Mouse (Mus musculus): Measurements from ENCODE around the gene Rasgrp2.

The Rasgrp2 gene

DNA sequence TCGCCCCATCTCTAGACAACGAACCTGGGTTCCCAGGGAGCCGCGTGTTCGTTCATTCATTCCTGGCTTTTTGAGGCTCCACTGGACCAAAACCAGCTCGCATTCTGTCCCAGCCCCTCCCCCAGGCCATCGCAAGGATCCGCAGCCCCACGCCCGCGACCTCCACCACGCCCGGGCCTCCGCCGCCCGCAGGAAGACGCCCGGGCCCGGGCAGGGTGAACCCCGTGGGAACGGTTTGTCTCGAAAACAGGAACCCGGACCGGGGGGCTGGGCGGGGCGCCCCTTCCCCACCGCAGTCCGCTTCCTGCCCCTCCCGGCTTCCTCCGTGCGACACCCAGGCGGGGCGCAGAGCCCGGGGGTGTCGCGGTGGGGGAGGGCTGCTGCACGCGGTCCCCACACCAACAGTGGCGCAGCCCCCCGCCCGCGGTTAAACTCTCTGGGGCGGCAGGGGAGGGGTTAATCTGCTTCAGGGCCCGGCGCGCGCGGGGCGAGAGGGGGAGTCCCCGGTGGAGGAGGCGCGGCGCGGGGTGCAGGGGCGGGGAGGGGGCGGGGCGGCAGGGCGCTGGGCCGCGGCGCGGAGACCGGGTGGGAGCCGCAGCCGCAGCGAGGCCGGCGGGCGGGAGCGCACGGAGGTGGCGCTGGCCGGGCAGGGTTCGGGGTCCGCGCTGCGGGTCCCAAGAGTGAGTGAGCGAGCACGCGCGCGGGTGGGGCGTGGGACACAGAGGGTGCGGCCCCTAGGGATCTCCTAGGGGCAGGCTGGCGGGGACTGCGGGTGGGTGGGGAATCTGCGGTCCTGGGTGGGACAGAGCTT, at the start of gene Rasgrp2:
Gene Rasgrp2, plus strand, starts transcription at position 56 of the 811 bp plus-strand sequence.
- peak; percentile 34 for DNase-seq (ENCODE audit: extremely low spot score)

DNA sequence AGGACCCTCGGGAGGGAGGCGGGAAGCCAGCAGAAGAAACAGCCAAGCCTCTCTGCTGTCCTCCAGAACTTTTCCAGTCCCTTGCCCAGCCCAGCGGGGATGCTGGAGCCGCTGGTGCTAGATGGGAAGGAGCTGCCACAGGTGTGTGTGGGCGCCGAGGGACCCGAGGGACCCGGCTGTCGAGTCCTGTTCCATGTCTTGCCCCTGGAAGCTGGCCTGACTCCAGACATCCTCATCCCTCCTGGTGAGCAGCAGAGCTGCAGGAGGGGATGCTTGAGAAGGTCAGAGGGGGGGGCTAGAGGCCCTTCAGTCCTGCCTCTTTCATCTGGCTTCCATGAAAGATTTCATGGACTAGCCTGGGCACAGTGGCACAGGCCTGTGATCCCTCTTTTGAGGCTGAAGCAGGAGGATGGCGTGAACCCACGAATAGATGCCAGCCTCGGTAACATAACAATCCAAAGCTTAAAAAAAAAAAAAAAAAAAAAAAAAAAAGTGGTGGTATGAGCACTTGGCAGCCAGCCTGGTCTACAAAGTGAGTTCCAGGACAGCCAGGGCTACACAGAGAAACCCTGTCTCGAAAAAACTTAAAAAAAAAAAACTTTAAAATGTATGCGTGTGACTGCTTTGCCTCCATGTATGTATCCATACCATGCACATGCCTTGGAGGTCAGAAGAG, 47.6 kb upstream of the Rasgrp2 start:
- no peak for DNase-seq (ENCODE audit: extremely low spot score)

DNA sequence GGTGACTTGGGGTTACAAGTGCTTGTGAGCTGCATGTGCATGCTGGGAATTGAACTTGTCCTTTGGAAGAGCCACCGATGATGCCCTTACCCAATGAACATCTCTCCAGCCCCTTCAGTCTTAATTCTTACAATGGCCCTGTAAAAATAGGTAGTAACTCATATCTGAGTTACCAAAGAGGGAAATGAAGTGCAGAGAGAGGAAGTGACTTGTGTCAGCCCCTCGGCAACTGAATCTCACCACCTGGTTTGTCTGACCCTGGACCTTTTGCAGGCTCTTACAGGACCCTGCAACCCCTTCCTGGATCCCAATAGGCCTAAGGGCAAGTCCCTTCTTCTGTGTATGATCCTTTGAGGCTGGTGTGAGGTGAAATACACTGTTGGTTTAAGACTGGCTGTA, 47.0 kb upstream of the Rasgrp2 start:
- DNase-seq (ENCODE audit: extremely low spot score): no peak

DNA sequence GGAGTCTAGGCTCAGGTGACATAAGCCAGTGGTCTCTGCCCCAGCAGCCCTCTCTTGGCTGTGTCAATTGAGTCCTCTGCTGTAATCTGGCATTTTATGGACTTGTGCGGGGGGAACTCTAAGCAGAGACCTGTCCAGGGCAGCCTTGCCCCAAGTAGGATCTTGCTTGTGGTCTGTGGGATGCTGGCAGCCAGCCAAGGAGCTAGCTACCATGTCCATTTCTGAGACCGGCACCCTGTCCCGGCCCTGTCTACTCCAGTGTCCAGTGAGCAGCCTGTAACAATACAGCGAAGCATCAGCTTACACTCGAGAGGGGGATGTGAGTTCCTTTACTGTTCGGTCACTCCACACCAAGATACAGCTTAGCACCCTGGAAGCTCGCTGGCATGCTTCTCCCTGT, 45.1 kb upstream of the Rasgrp2 start:
- DNase-seq (ENCODE audit: extremely low spot score): no peak

DNA sequence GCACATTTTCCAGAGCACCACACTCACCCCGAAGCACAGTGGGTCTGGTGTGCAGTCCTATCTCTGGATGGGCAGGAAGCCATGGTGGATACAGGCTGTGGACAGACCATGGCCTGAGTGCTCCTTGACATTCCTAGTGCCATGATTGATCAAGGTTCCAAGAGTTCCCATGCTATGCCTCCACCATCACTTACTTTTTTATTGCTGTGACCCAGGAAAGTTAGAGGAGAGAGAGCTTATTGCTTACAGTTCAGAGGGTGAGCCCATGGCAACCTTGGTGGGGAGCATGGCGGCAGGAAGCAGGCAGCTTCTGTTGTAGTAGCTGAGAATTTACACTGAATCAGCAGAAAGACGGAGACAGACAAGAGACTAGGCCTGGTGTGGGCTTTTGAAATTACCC, 37.8 kb upstream of the Rasgrp2 start:
- no peak for DNase-seq (ENCODE audit: extremely low spot score)

DNA sequence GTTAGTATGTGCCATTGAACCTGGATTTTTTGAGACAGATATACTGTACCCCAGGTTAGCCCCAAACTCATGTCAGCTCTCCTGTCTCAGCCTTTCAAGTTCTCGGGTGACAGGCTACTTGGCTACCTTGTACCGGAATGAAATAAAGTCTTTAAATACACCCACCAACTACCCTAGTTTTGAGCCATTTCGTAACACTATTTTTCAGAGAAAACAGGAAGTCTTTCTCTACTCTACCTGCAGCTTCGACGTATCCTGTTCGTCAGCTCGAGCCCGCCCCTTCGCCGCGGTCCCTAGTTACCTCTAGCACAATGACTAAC, 36.1 kb upstream of the Rasgrp2 start:
- no peak for DNase-seq (ENCODE audit: extremely low spot score)

DNA sequence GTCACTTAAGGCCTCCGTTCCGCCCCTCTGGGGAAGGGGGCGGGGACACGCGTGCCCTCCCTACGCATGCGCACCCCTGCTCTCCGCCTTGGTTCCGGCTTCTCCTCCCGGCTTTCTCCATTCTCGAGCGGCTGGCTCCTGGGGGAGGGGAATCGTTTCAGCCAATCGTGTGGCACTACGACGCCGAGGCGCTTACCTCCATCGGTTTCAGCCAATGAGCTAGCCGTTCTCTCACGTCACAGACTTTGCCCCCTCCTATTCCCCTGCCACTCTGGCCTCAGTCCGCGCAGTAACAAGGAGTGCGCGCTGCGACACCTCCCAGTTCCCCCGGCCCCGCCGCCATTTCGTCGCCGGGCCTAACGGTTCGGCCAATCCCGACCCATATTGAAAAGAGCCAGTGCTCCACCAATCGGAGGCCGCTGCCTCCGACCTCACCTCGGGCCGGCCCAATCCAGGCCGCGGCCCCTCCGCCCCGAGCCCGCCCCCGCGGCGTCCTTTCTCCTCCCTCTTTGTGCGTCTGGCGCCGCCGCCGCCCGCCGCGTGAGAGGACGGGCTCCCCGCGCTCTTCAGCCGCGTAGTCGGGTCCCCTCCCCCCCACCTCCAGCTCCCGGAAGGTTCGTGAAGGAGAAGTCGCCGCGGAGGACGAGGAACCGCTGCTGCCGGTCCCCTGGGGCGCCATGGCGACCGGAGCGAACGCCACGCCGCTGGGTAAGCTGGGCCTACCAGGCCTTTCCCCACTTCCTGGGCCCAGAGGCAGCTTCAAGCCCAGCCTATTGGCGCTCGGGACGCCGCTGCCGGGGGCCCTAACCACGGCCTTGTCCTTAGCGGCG, 35.5 kb upstream of the Rasgrp2 start, which contains the start of gene Sf1:
Gene Sf1, plus strand, starts transcription at position 280 of the 830 bp plus-strand sequence.
- DNase-seq (ENCODE audit: extremely low spot score): peak; percentile 99

DNA sequence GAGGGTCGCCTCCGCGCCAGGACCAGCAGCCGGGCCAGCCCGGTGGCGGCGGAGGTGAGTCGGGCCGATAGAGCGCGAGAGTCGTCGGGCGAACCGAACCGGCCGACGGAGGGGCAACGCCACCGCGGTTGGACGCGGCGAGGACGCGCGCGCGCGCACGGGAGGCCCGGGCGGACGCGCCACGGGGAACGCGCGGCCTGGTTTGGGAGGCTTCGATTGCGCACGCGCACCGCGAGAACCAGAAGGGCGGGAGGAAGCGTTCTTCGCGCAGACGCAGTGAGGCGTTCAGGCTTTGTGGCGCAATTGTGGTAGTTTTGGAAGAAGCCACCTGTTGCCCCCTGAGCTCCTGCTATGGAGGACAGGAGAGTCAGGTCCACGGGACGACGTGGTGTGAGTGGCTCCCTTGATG, 34.8 kb upstream of the Rasgrp2 start:
- DNase-seq (ENCODE audit: extremely low spot score): peak; percentile 86

DNA sequence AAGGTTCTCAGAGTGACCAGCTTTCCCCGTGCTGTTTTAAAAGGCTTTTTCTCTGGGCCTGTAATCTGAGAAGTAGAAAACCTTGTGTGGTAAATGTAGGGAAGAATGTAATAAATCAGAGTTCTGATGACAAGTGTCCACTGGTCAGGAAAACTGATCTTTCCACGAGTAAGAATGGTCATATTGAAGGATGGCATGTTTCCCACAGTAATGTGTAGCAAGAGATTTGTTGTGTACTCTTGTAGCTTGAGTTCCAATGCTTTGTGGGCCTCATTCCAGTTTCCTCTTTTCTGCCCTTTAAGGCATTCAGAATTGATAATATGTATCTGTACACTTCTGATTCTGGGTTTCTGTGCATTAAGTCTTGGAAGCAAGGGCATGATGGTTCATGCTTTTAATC, 34.3 kb upstream of the Rasgrp2 start:
- no peak for DNase-seq (ENCODE audit: extremely low spot score)

DNA sequence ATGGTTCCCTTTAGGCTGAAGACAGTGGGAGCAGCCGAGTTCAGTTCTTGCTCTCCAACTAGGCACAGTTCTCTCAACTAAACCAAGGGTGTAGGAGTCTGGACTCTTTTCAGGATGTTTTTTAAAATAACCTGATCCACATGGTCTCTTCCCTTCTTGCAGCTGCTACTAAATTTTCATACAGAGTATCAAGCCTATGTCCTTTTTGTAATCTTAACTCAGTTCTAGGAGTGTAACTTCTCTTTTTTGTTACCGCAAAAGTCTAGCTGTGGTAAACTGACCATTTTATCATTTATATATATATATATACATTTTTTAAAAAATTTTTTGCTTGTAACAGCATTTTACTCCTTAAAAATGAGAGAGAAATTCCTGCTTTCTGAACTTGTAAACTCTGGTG, 29.0 kb upstream of the Rasgrp2 start:
- no peak for DNase-seq (ENCODE audit: extremely low spot score)

DNA sequence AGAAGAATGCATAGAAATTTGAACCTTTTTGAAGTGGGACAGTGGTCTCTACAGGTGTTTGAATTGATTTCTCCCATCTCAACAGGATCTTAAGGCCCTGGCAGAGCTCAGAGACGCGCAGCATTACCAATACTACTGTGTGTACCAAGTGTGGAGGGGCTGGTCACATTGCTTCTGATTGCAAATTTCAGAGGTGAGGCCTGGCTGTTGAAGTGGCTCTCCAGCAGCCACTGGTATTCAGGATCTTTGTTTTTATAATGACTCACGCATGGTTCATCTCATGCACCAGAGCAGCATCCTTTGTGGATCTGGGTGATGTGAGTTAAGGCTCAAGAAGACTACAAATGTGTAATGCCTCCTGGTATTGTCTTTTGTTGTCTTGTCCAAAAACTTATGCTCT, 26.7 kb upstream of the Rasgrp2 start:
- DNase-seq (ENCODE audit: extremely low spot score): no peak

DNA sequence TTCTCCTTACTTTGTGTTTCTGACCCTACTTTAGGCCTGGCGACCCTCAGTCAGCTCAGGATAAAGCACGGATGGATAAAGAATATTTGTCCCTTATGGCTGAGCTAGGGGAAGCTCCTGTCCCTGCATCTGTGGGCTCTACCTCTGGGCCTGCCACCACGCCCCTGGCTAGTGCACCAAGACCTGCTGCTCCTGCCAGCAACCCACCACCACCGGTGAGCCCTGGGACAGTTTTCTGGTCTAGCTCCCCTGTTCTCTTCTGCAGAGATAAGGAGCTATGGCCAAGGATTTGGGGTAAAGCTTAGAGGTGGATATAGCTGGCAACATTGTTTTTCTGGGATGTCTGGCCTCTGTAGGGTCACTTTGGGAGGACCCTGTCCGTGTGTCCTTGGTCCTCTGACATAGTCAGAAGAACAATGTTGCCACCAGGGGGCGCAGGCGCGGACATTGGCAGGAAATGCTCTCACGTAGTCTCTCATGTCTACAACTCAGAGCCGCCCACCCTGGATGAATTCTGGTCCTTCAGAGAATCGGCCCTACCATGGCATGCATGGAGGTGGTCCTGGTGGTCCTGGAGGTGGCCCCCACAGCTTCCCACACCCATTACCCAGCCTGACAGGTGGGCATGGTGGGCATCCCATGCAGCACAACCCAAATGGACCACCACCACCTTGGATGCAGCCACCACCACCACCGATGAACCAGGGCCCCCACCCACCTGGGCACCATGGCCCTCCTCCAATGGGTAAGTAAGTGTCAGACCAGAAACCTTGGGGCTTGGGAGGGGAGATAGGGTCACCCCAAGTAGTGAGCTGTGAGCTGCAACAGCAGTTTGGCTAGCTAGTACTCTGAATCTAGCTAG, 25.4 kb upstream of the Rasgrp2 start:
- DNase-seq (ENCODE audit: extremely low spot score): peak; percentile 61

DNA sequence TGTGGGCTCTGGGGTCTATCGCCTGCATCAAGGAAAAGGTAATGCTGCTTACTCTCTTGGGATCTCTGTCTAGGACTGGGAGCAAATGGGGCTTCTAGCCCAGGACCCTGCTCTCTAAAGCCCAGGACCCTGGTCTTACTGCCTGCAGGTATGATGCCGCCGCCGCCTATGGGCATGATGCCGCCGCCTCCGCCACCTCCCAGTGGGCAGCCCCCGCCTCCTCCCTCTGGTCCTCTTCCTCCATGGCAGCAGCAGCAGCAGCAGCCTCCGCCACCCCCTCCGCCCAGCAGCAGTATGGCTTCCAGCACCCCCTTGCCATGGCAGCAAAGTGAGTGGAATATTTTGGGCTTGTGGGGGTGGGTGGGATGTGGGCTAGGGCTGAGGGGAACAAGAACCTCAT, 24.6 kb upstream of the Rasgrp2 start:
- DNase-seq (ENCODE audit: extremely low spot score): no peak

DNA sequence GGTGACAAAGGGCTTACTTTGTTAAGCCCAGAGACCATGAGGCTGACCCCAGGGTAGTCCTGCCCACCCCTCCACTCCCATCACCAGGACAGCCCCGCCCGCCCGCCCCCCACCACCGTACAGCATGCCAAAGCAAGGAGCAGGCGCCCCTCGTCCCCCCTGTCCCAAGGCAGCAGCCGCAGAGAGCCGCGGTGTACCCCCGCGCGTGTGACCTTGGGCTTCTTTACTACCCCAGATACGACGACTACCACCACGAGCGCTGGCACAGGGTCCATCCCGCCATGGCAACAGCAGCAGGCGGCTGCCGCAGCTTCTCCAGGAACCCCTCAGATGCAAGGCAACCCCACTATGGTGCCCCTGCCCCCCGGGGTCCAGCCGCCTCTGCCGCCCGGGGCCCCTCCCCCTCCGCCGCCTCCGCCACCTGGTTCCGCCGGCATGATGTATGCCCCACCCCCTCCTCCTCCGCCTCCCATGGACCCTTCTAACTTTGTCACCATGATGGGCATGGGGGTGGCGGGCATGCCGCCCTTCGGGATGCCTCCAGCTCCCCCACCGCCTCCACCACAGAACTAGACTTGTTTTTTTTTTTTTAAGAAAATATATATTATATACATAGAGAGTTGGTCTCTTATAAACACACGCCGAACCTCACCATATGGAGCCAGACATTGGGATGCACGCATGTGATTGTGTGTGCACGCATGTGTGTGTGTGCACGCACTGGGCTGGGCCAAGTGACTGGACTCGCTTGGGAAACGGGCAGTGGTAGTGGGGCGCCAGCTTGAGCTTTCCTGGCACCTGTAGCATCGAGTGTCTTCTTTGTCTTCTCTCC, 23.5 kb upstream of the Rasgrp2 start:
- DNase-seq (ENCODE audit: extremely low spot score): no peak

DNA sequence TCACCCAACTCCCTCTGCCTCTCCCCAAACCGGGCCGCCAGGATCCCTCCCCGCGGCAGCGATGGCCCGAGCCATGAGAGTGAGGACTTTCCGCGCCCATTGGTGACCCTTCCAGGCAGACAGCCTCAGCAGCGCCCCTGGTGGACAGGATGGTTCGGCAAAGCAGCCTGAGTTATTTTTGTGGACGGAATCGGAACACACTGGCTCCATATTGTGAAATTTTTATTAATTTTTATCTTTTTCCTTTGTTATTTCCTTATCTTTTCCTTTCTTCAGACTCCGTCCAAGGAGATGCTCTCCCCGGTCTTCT, 22.9 kb upstream of the Rasgrp2 start:
- peak; percentile 56 for DNase-seq (ENCODE audit: extremely low spot score)

DNA sequence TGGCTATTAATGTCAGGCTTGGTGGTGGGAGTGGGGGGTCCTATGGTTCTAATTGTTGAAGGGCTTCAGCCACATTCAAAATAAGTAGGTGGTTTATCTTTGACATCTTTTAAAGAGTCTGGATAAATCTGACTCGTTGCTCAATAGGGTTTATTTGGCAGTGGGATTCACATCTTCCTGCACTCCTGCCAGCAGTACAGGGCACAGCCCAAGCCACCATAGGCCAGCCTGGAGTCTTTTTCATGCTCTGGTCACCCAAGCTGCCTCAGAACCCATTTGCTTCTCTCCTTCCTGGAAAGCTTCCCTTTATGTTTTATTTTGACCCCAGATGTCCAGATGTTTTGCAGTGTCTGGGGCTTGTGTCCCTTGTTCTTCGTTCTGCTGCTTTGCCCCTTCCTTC, 22.5 kb upstream of the Rasgrp2 start:
- DNase-seq (ENCODE audit: extremely low spot score): no peak

DNA sequence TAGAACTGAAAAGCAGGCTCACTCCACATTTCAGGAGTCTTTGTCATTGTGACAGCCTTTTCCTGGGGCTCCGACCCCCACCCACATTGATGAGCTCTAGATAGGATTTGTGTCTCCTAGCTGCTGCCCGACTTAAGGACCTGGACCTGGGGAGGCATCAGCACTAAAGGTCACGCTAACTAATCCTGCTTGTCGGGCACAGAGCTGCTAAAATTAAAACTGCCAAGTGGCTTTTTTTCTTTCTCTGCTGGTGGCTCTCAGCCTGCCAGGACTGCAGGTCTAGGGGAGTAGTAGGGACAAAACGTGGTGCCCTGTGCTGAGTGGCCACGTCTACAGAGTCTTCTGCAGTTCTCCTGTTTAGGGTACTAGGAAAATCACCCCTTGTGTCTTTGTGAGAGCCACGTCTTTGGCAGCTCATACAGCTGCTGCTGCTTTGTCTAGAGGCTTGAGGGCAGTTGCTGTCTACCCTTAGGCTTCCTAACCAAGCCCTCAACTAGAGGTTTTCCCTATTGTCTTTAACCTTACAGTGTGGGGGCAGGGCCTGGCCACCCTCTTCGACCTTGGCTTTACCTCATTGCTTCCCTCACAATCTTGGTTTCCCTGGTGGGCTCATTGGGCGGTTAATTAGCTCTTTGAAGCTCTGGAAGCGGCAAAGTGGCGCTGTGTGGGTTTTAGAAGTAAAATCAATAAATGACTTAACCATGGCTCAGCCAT, 21.7 kb upstream of the Rasgrp2 start:
- peak; percentile 33 for DNase-seq (ENCODE audit: extremely low spot score)

DNA sequence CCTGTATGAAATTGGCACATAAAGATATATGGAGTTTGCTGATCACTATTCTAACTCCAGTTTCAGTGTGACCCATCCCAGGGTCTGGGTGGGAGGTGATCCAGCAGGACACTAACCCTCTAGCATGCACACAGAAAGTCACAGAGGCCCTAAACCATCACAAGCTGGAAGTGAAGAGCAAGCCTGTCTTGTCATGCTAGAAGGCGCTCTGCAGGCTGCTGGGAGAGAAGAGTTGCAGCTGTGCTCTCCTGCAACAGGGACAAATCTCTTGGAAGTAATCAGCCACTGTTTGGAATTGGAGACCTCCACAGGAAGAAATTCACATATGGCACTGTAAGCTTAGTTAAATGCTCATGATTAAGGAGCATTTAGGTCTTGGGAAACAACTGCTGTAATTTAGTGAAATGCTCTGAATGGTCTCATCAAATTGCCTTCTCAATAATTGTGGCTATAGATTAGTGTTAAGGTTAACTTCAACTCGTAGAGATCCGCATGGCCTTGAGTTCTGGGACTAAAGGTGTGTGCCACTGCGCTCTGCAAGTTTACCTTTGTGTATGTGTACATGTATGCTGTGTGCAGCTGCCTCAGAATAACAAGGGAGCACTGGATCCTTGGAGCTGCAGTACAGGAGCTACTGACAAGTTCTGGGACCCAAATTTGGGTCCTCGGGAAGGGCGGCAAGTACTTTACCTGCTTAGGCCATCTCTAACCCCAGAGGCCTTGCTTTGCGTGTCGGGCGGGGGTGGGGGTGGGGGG, 18.6 kb upstream of the Rasgrp2 start:
- DNase-seq (ENCODE audit: extremely low spot score): no peak

DNA sequence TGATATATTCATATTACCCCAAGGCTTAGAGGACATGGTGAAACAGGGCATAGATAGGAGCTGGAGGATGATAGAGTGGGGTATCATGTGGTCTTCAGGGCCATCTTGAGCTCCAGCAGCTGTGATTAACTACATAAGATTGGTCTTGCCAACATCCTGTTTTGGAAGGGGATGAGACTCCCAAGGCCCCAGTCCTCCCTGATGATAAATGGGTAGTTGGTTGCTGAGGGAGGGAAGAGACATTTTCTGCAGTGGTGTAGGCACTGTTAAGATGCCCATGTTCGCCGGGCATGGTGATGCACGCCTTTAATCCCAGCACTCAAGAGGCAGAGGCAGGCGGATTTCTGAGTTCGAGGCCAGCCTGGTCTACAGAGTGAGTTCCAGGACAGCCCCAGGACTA, 17.9 kb upstream of the Rasgrp2 start:
- no peak for DNase-seq (ENCODE audit: extremely low spot score)
